Mouse (Mus musculus) mature B cell (primary cell): ENCODE results near the gene Sec14l4.

Source experiments
- in situ Hi-C: fragments of 300-500 bp; cut with MboI; formaldehyde crosslinking; loops from 2 replicates; pipeline ENCODE4 v1.14.3; 2019

The Sec14l4 gene

DNA sequence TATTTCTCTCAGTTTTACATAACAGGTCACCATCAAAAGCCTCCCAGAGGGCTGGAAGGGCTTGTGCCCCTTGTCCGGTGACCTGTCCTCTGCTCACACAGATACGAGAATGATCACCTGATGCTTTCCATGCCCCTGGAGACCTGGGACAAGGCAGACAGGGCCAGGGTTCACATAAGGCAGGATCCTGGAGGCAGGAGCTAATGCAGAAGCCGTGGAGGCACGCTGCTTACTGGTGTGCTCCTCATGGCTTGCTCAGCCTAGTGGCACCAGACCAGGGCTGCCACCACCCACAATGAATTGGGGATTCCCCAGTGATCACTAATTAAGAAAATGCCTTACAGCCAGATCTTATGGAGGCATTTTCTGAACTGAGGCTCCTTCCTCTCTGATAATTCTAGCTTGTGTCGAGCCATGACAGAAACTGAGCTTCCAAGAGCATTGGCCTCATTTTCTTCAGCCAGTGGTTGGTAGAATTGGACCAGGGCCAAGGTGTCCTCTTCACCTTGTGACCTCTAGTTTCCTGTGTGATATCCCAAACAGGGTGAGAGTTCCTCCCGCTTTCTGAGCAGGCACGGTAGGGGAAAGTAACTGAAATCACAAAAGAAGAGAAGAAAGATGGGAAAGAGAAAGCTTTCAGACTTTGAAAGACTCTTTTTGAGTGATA is 47.1 kb downstream of the Sec14l4 start:
- in situ Hi-C loops = no loop called here

DNA sequence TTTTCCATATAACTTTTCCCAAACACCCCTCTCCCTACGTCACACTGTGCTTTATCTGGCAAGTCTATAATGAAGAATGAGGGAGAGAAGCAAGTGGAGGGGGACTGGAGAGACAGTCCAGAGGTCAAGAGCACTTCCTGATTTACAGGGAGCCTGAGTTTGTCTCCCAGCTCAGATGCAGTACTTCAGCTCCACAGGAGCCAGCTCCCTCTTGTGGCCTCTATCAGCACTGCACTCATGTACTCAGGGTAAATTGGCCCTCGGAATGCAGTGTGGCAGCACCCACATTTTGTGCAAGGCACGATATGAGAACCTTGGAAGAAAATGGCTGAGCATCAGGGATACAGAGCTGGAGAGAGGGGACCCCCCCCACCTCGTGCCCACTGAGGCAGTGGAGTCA is 49.0 kb downstream of the Sec14l4 start:
- in situ Hi-C loops = no loop called here

DNA sequence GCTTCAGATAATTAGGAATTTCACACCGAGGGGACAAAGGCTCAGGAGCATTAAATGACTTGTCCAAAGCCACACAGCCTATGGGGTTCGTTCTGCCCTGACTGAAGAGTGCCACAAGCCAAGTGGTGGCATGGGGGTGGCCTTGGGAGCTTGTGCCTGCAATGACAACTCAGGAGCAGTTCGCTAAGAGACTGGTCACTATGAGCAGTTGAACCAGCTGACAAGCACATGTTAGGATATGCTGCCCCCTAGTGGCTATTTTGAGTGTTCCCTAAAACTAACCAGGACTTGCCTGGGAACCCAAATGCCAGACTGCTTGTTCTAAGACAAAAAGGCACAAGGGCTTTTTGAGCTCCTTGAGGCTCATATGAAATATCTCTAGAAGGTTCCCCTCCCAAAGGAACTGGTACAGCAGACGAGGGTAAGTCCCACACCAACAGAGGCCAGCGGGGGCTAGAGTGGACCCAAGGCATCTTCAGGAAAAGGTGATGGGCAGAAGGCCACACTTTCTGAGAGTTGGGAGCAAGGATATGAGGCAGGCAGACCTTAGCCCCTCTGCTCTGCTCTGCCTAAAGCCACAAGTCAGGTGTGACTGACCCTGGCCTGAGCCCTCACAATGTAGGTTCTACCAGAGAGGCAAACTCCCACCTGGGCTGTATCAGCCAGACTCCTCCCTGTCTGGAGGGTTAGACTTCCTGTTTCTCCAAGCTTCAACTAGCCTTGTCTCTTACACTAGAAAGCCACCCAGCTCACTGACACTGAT is 52.2 kb downstream of the Sec14l4 start:
- in situ Hi-C loops = no loop called here

DNA sequence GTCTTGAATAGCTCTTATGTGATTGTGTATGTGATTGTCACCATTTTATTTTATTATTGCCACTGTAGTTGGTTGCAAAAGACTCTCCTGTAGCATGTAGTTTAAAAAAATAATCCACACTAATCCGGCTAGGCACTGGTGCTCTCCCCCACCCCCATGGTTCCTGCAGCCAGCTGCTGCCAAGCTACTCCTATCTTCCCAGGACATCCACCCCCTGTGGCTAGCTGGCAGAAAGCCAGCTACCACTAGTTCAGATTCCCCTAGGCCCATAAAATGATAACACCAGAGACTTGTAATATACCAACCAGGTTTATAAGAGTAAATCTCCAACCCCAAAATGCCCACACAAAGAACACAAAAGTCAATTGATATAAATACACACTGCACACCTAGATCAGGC is 55.0 kb downstream of the Sec14l4 start:
- in situ Hi-C loops = no loop called here

DNA sequence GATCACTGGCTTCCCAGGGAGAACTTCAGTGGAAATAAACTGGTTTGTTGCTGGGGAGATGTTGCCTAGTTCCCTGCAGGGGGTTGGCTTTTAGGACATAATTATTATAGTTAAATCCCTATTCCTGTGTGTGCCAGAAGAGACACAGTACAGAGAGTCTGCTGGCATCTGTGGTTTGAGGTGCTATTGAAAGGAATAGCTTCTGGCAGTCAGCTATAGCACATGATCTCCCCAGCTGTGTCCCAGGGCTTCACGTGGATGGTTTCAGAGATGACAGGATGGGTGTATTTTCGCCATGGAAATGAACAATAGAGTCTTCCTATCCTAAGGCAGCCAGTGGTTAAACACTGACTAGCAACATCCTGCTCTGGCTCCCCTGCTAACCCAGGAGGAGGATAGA is 56.0 kb downstream of the Sec14l4 start:
- in situ Hi-C loops = no loop called here

DNA sequence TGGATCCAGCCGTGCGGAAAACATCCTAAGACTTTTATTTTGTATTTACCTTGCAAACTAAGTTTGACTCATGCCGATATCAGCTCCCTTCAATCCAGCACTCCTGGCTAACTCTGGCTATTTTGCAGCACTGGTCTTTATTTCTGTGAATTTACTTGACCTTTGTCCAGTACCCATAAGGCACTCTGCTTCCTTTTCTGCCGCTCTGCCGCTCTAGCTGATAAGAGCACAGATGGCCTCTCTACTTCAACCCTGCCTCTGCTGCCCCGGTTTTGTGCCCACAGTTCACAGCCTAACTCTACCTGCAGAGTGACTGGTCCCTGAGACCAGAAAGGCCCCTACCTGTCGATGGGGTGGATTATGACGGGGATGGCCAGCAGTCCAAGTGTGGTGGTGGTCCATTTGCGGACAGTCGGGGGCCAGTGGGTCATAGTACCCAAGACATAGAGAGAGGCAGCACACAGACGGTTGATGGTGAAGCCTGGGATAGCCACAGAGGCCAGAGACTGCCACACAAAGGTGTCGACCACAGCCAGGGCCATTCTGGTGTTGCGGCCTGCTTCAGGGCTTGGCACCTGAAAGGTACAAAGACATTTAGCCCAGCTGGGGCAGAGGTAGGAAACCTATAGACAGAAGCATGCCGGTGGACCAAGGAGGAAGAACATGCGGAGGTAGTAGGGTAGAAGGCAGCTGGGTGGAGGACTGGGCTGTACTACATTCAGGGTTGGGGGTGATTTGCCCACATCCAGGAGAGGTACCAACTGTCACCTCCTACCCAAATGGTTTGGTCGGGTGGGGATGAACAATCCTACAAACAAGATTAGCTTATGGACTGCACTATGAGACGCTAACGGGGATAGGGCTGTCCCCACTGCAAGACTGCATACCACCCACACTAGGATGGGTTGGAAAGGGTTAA is 62.5 kb downstream of the Sec14l4 start:
- in situ Hi-C loops = no loop called here

DNA sequence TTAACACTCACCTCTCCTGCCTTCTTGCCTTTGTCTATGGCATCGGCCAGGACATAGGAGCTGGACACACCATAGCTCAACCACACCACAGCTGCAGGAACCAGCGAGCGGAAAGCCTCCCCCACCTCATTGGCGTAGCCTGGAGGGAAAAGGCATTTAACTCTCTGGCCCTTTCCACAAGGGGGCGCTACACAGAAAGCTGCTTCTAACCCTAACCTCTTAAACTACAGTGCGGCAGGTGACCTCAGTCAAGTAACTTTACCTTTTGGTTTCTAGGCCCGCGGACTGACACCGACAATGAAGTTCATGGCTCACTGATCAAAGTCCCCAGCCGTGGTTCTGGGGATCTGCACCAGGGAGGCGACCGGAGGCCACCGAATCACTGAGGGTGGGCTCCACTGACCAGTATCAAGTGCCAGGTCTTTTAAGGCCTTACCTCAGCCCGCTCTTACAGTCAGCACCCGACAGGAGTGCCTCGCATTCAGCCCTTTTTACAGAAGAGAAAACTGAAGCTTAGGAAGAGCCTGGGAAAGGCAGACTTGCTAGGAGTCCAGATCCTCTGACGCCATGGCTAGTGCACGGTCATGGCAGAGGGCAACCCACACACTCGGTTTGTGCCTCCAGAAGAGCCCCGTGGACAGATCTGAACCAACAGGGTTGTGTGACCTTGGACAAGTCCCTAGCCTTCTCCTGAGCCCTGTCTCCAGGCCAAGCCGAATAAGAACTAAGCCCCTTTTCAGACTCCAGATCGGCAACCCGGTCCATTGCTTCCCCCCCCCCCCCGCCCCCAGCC is 63.3 kb downstream of the Sec14l4 start:
- in situ Hi-C loops = no loop called here

DNA sequence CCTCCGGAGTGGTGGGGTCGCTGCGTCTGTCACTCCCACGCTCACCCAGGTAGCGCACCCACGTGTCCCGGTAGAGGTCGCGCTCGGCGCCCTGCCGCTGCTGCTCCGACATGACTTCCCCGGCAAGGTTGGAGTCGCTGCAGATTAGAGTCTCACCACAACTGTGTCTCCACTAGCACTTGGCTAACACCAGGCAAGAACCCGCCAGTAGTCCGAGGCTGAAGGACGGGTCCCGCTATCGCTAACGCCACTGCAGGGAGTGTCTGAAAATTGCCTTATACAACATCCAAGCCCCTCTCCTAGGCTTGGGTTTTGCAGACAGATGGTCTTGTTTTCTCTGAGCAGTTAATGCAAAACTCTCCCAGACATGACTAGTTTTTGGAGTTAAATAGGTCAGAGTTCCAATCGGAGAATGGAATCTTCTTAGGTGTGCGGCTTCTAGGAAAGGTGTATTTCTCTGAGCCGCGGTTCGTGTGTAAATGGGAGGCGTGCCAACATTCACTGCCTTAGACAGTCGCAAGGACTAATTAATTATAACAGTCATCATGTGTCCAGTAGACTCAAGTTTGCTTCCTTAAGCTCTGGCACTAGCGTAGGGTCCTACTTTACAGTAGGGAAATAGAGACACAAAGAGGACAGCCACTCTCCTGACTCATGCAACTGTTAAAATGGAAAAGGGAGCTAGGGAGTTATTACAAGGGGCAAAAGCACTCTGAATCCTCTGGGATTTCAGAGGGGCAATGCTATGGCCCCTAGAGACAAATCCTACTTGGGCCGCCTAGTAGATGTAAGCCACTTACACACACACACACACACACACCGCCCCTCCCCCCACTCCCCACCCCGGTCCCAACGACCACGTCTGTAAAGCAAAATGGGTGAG is 64.2 kb downstream of the Sec14l4 start, which contains the start of gene Mtfp1:
Mtfp1 (minus strand) TSS at position 275 of the 883 bp plus-strand sequence.
- in situ Hi-C loops = no loop called here

DNA sequence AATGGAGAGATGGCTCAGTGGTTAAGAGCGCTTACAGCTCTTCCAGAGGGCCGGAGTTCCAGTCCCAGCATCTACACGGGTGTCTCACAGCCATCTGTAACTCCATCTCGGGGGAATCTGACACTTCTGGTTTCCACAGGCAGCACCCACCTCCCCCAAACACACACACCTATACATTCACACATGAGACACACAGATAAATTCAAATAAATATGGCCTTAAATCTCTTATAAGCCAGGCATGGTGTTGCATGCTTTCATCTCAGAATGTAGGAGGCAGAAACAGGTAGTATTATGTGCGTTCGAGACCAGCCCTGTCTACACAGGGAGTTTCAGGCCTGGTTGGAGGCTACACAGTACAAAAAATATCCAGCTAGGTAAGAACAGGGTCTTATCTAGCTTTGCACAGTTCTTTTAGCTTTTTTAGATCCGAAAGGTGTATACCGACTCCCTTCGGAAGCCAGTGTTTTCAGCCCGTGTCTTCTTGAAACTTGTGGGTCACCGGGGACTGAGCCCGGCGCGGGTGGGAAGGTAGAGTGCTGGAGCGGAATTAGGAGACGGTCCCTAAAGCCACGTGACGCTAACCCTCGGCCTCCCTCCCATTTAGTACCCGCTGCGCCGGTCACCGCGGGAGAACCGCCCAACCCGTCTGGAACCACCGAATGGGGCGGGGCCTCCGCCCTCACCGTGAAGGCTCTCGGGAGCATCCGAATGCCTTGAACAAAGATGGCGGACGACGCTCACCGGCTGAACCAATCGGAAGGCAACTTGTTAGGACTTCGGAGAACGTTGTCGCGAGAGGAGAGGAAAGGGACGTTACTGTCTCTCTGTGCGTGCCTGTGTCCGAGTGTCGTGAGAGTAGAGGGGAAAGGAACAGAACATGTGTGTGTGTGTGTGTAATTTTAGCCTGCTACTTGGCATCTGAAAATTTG is 65.1 kb downstream of the Sec14l4 start:
- in situ Hi-C loops = no loop called here

DNA sequence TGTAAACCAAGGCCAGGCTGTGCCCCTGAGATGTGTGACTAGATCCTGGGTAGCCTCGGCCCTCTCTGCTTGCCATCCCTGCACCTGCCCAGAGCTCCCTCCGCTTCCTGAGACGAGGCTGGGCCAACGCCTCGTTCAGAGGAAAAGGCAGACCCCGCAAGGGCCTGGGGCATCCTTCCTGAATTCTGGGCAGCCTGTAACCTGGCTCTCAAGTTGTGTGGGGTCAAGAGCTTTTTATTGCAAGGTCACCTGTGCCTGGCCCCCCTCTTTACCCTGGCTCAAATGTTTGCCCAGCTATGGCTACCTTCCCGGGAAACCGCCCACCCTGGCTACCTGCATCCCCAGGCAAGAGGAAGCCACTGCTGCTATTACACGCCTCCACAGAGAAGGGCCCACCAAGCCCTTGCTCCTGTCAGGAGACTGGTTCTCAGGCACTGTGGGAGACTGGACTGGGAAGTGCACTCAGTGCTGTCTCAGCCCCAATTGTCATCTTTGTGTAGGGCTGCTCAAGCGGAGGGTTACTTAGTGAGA is 65.9 kb downstream of the Sec14l4 start:
- in situ Hi-C loops = no loop called here
